Mouse (Mus musculus): ENCODE results near the gene Scml4. TPM values are rescaled to one million over a fixed set of nuclear protein-coding genes. Genes with fewer than 3 reads are reported as not detected.

Scml4 gene
- polyA plus RNA-seq, 1 experiment from 2014 or later: 0.92 TPM

GRCm38 (mm10) chr10:42896621-42897020 is 36.5 kb downstream of the Scml4 start:
- 76% methylated on average over 3 of the region's 3 CpGs for WGBS (ENCODE audit: insufficient replicate concordance)
- H3K4me3 ChIP-seq (ENCODE audit: low read depth, low read length): no peak overlapping the region
- H3K9ac ChIP-seq (ENCODE audit: low read depth, low read length): no peak overlapping the region
- no peak overlapping the region for H3K27ac ChIP-seq (ENCODE audit: low read depth, low read length)
- H3K36me3 ChIP-seq (ENCODE audit: control insufficient read depth, insufficient read depth, low read length): no peaks in the 10 kb centered on the region
- no peaks in the 10 kb centered on the region for H3K9me3 ChIP-seq (replicated peaks; ENCODE audit: control insufficient read depth, low read length)
- no peaks in the 10 kb centered on the region for H3K27me3 ChIP-seq (ENCODE audit: control insufficient read depth, insufficient read depth, low read length)
- H3K4me1 ChIP-seq (ENCODE audit: control insufficient read depth, insufficient read depth, low read length): peaks cover 10% of the 10 kb centered on the region
- no peak for ATAC-seq (replicated peaks; ENCODE audit: insufficient number of reproducible peaks, low FRiP score, low TSS enrichment)
- H3K4me2 ChIP-seq: no peak overlapping the region

GRCm38 (mm10) chr10:42897166-42897565 is 37.0 kb downstream of the Scml4 start:
- Histone ChIP-seq H3K27me3 (ENCODE audit: control insufficient read depth, insufficient read depth, low read length) (no peaks in the 10 kb centered on the region), H3K27ac (ENCODE audit: low read depth, low read length) (no peak overlapping the region), H3K9me3 (replicated peaks; ENCODE audit: control insufficient read depth, low read length) (no peaks in the 10 kb centered on the region), H3K4me1 (ENCODE audit: control insufficient read depth, insufficient read depth, low read length) (peaks cover 10% of the 10 kb centered on the region), H3K4me2 (no peak overlapping the region), H3K36me3 (ENCODE audit: control insufficient read depth, insufficient read depth, low read length) (no peaks in the 10 kb centered on the region), H3K9ac (ENCODE audit: low read depth, low read length) (no peak overlapping the region), H3K4me3 (ENCODE audit: low read depth, low read length) (no peak overlapping the region)
- ATAC-seq (replicated peaks; ENCODE audit: insufficient number of reproducible peaks, low FRiP score, low TSS enrichment): no peak
- 80% methylated on average over 4 of the region's 4 CpGs for WGBS (ENCODE audit: insufficient replicate concordance)

- 74% methylated on average over 5 of the region's 5 CpGs for WGBS (ENCODE audit: insufficient replicate concordance)
- Histone ChIP-seq H3K27ac (ENCODE audit: low read depth, low read length) (no peak overlapping the region), H3K9me3 (replicated peaks; ENCODE audit: control insufficient read depth, low read length) (no peaks in the 10 kb centered on the region), H3K4me1 (ENCODE audit: control insufficient read depth, insufficient read depth, low read length) (peaks cover 10% of the 10 kb centered on the region), H3K9ac (ENCODE audit: low read depth, low read length) (no peak overlapping the region), H3K36me3 (ENCODE audit: control insufficient read depth, insufficient read depth, low read length) (no peaks in the 10 kb centered on the region), H3K4me3 (ENCODE audit: low read depth, low read length) (no peak overlapping the region), H3K27me3 (ENCODE audit: control insufficient read depth, insufficient read depth, low read length) (no peaks in the 10 kb centered on the region), H3K4me2 (no peak overlapping the region)
- ATAC-seq (replicated peaks; ENCODE audit: insufficient number of reproducible peaks, low FRiP score, low TSS enrichment): no peak
These were observed 37.5 kb downstream of the Scml4 start for GRCm38 (mm10) chr10:42897632-42898031.

- no peak overlapping the region for H3K9ac ChIP-seq (ENCODE audit: low read depth, low read length)
- H3K27me3 ChIP-seq (ENCODE audit: control insufficient read depth, insufficient read depth, low read length): no peaks in the 10 kb centered on the region
- H3K36me3 ChIP-seq (ENCODE audit: control insufficient read depth, insufficient read depth, low read length): no peaks in the 10 kb centered on the region
- no peak overlapping the region for H3K4me3 ChIP-seq (ENCODE audit: low read depth, low read length)
- no peaks in the 10 kb centered on the region for H3K4me1 ChIP-seq (ENCODE audit: control insufficient read depth, insufficient read depth, low read length)
- no peak for ATAC-seq (replicated peaks; ENCODE audit: insufficient number of reproducible peaks, low FRiP score, low TSS enrichment)
- H3K27ac ChIP-seq (ENCODE audit: low read depth, low read length): no peak overlapping the region
- no peak overlapping the region for H3K4me2 ChIP-seq
- no peaks in the 10 kb centered on the region for H3K9me3 ChIP-seq (replicated peaks; ENCODE audit: control insufficient read depth, low read length)
- WGBS (ENCODE audit: insufficient replicate concordance): 74% methylated on average over 4 of the region's 4 CpGs
These were observed 41.2 kb downstream of the Scml4 start for GRCm38 (mm10) chr10:42901361-42901760.

GRCm38 (mm10) chr10:42903054-42903453 is 42.9 kb downstream of the Scml4 start:
- H3K4me1 ChIP-seq (ENCODE audit: control insufficient read depth, insufficient read depth, low read length): no peaks in the 10 kb centered on the region
- no peaks in the 10 kb centered on the region for H3K9me3 ChIP-seq (replicated peaks; ENCODE audit: control insufficient read depth, low read length)
- H3K36me3 ChIP-seq (ENCODE audit: control insufficient read depth, insufficient read depth, low read length): no peaks in the 10 kb centered on the region
- ATAC-seq (replicated peaks; ENCODE audit: insufficient number of reproducible peaks, low FRiP score, low TSS enrichment): no peak
- no peak overlapping the region for H3K27ac ChIP-seq (ENCODE audit: low read depth, low read length)
- H3K9ac ChIP-seq (ENCODE audit: low read depth, low read length): no peak overlapping the region
- no peak overlapping the region for H3K4me2 ChIP-seq
- no peak overlapping the region for H3K4me3 ChIP-seq (ENCODE audit: low read depth, low read length)
- 83% methylated on average over 1 of the region's 1 CpGs for WGBS (ENCODE audit: insufficient replicate concordance)
- no peaks in the 10 kb centered on the region for H3K27me3 ChIP-seq (ENCODE audit: control insufficient read depth, insufficient read depth, low read length)

- no peak for ATAC-seq (replicated peaks; ENCODE audit: insufficient number of reproducible peaks, low FRiP score, low TSS enrichment)
- 68% methylated on average over 1 of the region's 1 CpGs for WGBS (ENCODE audit: insufficient replicate concordance)
- H3K36me3 ChIP-seq (ENCODE audit: control insufficient read depth, insufficient read depth, low read length): no peaks in the 10 kb centered on the region
- peaks cover 6% of the 10 kb centered on the region for H3K4me1 ChIP-seq (ENCODE audit: control insufficient read depth, insufficient read depth, low read length)
- H3K4me2 ChIP-seq: no peak overlapping the region
- no peak overlapping the region for H3K27ac ChIP-seq (ENCODE audit: low read depth, low read length)
- no peak overlapping the region for H3K4me3 ChIP-seq (ENCODE audit: low read depth, low read length)
- no peaks in the 10 kb centered on the region for H3K27me3 ChIP-seq (ENCODE audit: control insufficient read depth, insufficient read depth, low read length)
- no peaks in the 10 kb centered on the region for H3K9me3 ChIP-seq (replicated peaks; ENCODE audit: control insufficient read depth, low read length)
- no peak overlapping the region for H3K9ac ChIP-seq (ENCODE audit: low read depth, low read length)
These were observed 48.4 kb downstream of the Scml4 start for GRCm38 (mm10) chr10:42908562-42908961.

- no peak overlapping the region for H3K4me2 ChIP-seq
- 22% methylated on average over 4 of the region's 4 CpGs for WGBS (ENCODE audit: insufficient replicate concordance)
These were observed 50.4 kb downstream of the Scml4 start for GRCm38 (mm10) chr10:42910567-42910966.

GRCm38 (mm10) chr10:42912056-42912455 is 51.9 kb downstream of the Scml4 start:
- no peak for ATAC-seq (replicated peaks; ENCODE audit: insufficient number of reproducible peaks, low FRiP score, low TSS enrichment)
- WGBS (ENCODE audit: insufficient replicate concordance): 79% methylated on average over 10 of the region's 10 CpGs
- H3K4me3 ChIP-seq (ENCODE audit: low read depth, low read length): no peak overlapping the region

More at GRCm38 (mm10) chr10:42910567-42910966, 50.4 kb downstream of the Scml4 start:
- H3K27ac ChIP-seq (ENCODE audit: low read depth, low read length): no peak overlapping the region
- H3K4me1 ChIP-seq (ENCODE audit: control insufficient read depth, insufficient read depth, low read length): peaks cover 6% of the 10 kb centered on the region
- ATAC-seq (replicated peaks; ENCODE audit: insufficient number of reproducible peaks, low FRiP score, low TSS enrichment): no peak
- H3K9me3 ChIP-seq (replicated peaks; ENCODE audit: control insufficient read depth, low read length): no peaks in the 10 kb centered on the region
- H3K27me3 ChIP-seq (ENCODE audit: control insufficient read depth, insufficient read depth, low read length): no peaks in the 10 kb centered on the region
- H3K4me3 ChIP-seq (ENCODE audit: low read depth, low read length): no peak overlapping the region
- H3K36me3 ChIP-seq (ENCODE audit: control insufficient read depth, insufficient read depth, low read length): no peaks in the 10 kb centered on the region
- H3K9ac ChIP-seq (ENCODE audit: low read depth, low read length): no peak overlapping the region

GRCm38 (mm10) chr10:42913196-42913595 is 53.0 kb downstream of the Scml4 start:
- H3K27me3 ChIP-seq (ENCODE audit: control insufficient read depth, insufficient read depth, low read length): no peaks in the 10 kb centered on the region
- no peak overlapping the region for H3K4me2 ChIP-seq
- no peak overlapping the region for H3K4me3 ChIP-seq (ENCODE audit: low read depth, low read length)
- H3K9me3 ChIP-seq (replicated peaks; ENCODE audit: control insufficient read depth, low read length): no peaks in the 10 kb centered on the region
- H3K9ac ChIP-seq (ENCODE audit: low read depth, low read length): no peak overlapping the region
- no peak for ATAC-seq (replicated peaks; ENCODE audit: insufficient number of reproducible peaks, low FRiP score, low TSS enrichment)
- H3K27ac ChIP-seq (ENCODE audit: low read depth, low read length): no peak overlapping the region
- peaks cover 6% of the 10 kb centered on the region for H3K4me1 ChIP-seq (ENCODE audit: control insufficient read depth, insufficient read depth, low read length)
- 39% methylated on average over 4 of the region's 4 CpGs for WGBS (ENCODE audit: insufficient replicate concordance)
- H3K36me3 ChIP-seq (ENCODE audit: control insufficient read depth, insufficient read depth, low read length): no peaks in the 10 kb centered on the region

More at GRCm38 (mm10) chr10:42912056-42912455, 51.9 kb downstream of the Scml4 start:
- Histone ChIP-seq H3K4me1 (ENCODE audit: control insufficient read depth, insufficient read depth, low read length) (peaks cover 6% of the 10 kb centered on the region), H3K4me2 (no peak overlapping the region), H3K36me3 (ENCODE audit: control insufficient read depth, insufficient read depth, low read length) (no peaks in the 10 kb centered on the region), H3K9me3 (replicated peaks; ENCODE audit: control insufficient read depth, low read length) (no peaks in the 10 kb centered on the region), H3K27ac (ENCODE audit: low read depth, low read length) (no peak overlapping the region), H3K27me3 (ENCODE audit: control insufficient read depth, insufficient read depth, low read length) (no peaks in the 10 kb centered on the region), H3K9ac (ENCODE audit: low read depth, low read length) (no peak overlapping the region)

Data from heart, embryonic 11.5 days (tissue).